Mouse (Mus musculus): Measurements from ENCODE around the gene Rela. TPM values are rescaled to one million over a fixed set of nuclear protein-coding genes. Genes with fewer than 3 reads are reported as not detected.
A peak's percentile ranks its signal among the peaks of the same experiment; 100 is the strongest.

The Rela gene
- total RNA-seq (2021) = 10 to 100 TPM; 18.1 to 19.8 TPM

GRCm38 (mm10) chr19:5637069-5638047 is at the start of gene Rela:
Gene Rela (plus strand): TSS chr19:5637483.
- intact Hi-C loops (cut with DNase I) = loop anchor here (5.0 kb wide), 1 partner anchor 70 kb away; the partner anchor contains the start of gene Ap5b1
- peak; percentile 90 to 95 for DNase-seq (ENCODE audit: low spot score in 2 of 2)

DNA sequence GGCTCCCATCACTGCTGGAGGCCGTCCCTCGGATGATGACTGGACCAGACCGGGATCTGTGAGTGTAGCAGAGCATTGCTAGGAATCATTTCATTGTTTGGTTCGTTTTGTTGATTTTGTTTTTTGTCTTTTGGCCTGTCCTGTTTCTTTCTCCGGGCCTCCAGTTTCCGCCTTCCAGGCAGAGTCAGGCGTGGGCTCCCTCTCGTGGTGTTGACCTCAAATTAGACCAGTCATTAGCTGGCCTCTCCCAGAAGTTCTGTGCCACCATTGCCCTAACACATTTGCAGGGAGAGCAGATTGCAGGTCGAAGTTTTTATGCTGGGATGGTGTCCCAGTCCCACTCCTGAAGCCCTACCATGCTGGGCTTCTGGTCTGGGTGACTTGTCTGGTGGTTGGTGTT is 48.1 kb upstream of the Rela start:
- intact Hi-C loops (cut with DNase I) = no loop called here

GRCm38 (mm10) chr19:5591888-5592287 is 45.4 kb upstream of the Rela start:
- intact Hi-C loops (cut with DNase I) = no loop called here
- DNase-seq (ENCODE audit: low spot score in 2 of 2) = no peak

More for the DNA sequence above, 48.1 kb upstream of the Rela start:
- no peak for DNase-seq (ENCODE audit: low spot score in 2 of 2)

GRCm38 (mm10) chr19:5599224-5599623 is 38.1 kb upstream of the Rela start:
- intact Hi-C loops (cut with DNase I) = no loop called here
- no peak for DNase-seq (ENCODE audit: low spot score in 2 of 2)

DNA sequence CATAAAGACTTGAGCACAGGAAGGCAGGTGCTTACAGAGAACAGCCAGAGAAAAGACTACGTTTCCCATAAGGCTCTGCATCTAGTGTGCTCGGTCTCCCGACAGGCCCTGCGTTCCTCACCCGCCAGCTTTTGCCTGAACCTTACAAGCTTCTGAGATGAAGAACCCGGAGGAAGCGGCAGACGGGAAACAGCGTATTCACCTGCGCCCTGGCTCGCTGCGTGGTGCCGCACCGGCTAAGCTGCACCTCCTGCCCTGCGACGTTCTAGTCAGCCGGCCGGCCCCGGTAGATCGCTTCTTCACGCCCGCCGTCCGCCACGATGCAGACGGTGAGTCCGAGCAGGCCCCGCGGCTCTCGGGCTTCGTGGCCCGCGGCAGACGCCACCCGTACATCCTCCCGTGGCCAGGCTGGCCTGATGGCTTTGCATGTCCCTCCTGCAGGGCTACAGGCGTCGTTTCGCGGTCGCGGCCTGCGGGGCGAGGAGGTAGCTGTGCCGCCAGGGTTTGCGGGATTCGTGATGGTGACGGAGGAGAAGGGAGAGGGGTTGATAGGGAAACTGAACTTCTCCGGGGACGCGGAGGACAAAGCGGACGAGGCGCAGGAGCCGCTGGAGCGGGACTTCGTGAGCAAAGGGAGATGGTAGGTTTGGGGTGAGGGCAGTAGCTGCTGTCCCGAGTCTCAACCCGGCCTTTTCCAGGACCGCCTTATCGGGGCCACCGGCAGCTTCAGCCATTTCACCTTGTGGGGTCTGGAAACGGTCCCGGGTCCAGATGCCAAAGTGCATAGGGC is 35.3 kb upstream of the Rela start, which contains the start of gene Rnaseh2c:
Rnaseh2c (plus strand) TSS at position 122 of the 790 bp plus-strand sequence.
- intact Hi-C loops (cut with DNase I) = no loop called here
- DNase-seq (ENCODE audit: low spot score in 2 of 2) = peak; percentile 81 to 84

DNA sequence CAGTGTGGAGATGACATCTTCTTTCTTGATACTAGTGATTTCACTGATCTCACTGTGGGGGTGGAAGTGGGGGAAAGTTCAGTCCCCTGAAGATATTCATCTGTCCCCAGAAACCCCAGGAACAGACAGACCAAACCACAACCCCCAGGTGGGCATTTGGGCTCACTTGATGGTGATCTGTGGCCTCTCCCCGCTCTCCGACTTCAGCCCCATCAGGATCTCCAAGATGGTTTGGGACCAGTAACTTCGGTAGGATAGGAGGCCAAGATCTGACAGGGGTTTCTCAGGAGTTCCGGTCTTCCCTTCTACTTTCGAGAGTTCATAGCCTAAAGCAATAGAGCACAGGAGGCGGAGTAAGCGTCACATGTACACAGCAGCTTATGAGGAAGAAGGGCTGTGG is 33.6 kb upstream of the Rela start:
- no peak for DNase-seq (ENCODE audit: low spot score in 2 of 2)
- intact Hi-C loops (cut with DNase I) = no loop called here

- intact Hi-C loops (cut with DNase I) = loop anchor here (5.0 kb wide), 1 partner anchor 42 kb away; no protein-coding TSS in a partner anchor
- DNase-seq (ENCODE audit: low spot score in 2 of 2) = peak; percentile 16 to 41
These were observed 32.2 kb upstream of the Rela start for GRCm38 (mm10) chr19:5605126-5605525.

DNA sequence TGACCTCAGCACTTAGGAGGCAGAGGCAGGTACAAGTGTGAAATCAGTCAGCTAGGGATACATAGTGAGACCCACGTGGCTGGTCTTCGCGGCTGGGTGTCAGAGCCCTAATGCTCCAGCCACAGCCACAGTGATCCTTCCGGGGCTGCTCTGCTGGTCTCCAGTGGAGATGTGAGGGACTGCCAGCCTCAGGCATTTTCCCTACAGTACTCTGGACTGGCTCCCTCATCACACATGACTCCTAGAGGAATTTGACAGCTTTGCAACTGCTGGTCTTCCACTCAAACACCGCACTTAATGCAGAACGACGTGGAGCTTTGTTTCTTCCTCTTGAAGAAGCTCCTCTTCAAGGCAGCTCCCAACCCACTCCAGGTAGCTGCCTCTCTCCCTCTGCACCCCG is 31.1 kb upstream of the Rela start:
- DNase-seq (ENCODE audit: low spot score in 2 of 2) = no peak
- intact Hi-C loops (cut with DNase I) = loop anchor here (5.0 kb wide), 1 partner anchor 41 kb away; no protein-coding TSS in a partner anchor

DNA sequence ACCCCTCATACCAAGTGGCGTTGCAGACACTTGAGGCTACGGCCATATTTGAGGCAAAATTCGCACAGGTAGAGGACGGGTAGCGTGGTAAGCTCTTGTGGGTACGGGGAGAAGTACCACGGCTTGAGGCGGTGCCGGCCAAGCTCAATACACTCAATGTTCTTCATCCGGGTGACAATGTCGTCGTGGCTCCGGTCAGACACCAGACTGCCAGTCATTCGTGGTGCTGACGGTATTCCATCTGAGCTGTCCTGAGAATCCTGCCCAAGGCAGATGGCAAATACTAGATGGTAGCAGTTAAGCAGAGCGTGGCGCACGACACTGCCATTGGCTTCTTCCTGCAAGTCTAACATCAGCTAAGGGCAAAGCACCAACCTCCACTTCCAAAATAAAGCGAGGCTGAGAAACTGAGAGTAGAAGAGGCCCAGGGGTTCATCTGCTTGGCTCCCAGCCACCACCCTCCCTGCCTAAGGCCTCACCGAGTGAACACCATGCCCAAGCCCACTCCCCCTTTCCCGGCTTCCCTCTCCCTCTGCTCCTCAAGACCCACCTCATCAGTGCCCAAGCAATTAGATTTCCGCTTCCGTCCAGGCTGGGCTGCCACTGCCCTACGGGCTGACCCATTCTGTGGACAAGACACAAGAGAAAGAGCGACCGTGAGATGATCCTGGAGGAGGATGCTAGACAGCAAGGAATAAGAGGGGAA is 29.4 kb upstream of the Rela start:
- no peak for DNase-seq (ENCODE audit: low spot score in 2 of 2)
- intact Hi-C loops (cut with DNase I) = loop anchor here (5.0 kb wide), 1 partner anchor 39 kb away; no protein-coding TSS in a partner anchor

- no peak for DNase-seq (ENCODE audit: low spot score in 2 of 2)
- intact Hi-C loops (cut with DNase I) = loop anchor here (5.0 kb wide), 1 partner anchor 39 kb away; no protein-coding TSS in a partner anchor
These were observed 28.6 kb upstream of the Rela start for GRCm38 (mm10) chr19:5608707-5609106.

DNA sequence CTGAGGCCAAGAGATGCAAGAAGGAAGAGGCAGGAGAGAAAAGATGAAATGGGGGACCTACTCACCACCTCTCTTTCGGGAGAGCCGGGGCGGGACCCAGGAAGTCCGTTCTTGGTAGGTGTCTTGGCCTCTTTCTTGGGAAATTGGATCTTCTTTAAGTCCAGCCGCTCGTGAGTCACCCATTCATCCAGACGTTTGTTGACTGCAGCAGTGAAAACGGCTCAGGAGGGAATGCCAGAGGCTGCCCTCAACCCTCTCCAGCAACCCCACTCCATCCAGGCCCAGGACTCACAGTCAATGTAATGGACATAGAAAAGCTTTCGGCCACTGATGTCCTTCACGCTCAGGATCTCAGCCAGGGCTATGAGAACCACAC is 28.1 kb upstream of the Rela start:
- intact Hi-C loops (cut with DNase I) = loop anchor here (5.0 kb wide), 1 partner anchor 38 kb away; no protein-coding TSS in a partner anchor
- no peak for DNase-seq (ENCODE audit: low spot score in 2 of 2)

GRCm38 (mm10) chr19:5609547-5610404 is 27.5 kb upstream of the Rela start, which contains the start of gene Kat5:
Gene Kat5 (minus strand): TSS chr19:5610237.
- peak; percentile 96 for DNase-seq (ENCODE audit: low spot score in 2 of 2)
- intact Hi-C loops (cut with DNase I) = loop anchor here (2.0 to 5.0 kb wide), 2 partner anchors 38 to 79 kb away; partner anchors contain the start of genes Map3k11 and Pcnx3

- intact Hi-C loops (cut with DNase I) = loop anchor here (2.0 kb wide), 1 partner anchor 77 kb away; the partner anchor contains the start of genes Map3k11 and Pcnx3
- no peak for DNase-seq (ENCODE audit: low spot score in 2 of 2)
These were observed 25.3 kb upstream of the Rela start for GRCm38 (mm10) chr19:5611973-5612372.

DNA sequence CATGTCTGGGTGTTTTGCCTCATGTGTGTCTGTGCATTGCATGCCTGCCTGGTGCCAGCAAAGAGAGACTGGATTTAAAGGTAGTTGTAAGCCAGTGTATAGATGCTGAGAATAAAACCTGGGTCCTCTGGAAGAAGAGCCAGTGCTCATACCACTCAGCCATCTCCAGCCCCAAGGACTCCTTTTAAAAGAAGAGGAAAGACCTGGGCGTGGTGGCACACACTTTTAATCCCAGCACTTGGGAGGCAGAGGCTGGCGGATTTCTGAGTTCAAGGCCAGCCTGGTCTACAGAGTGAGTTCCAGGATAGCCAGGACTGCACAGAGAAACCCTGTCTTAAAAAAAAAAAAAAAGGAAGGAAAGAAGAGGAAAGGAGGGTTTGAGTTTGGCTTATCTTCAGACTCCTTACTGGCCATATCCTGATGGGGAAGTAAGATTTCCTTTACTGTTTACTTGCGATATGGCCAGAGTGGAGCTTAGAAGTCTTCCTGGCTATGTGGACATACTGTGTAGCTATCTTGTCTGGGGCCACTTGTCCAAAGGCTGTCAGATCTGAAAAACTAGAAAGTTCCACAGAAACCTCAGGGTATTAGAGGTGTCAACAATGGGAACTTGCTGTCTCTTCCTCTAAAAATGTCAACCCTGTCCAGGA is 24.4 kb upstream of the Rela start:
- intact Hi-C loops (cut with DNase I) = no loop called here
- no peak for DNase-seq (ENCODE audit: low spot score in 2 of 2)

- intact Hi-C loops (cut with DNase I) = no loop called here
- no peak for DNase-seq (ENCODE audit: low spot score in 2 of 2)
These were observed 22.3 kb upstream of the Rela start for GRCm38 (mm10) chr19:5614953-5615352.

DNA sequence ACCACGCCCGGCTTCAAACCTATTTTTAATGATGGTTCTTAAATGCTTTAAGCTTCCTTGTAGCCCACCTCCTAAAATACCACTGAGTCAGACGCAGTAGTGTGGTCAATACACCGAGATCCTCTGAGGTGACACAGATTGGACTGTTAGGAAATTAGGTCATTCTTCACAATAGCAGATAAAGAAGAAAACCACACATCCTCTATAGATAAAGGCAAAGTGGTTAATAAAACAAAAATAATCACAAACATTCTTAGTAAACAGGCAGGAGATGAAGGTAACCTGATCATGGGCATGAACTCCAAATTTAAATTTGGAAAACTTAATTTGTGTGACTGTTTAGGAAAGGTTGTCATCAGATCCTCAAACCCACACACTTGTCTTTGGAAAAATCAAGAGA is 17.3 kb upstream of the Rela start:
- intact Hi-C loops (cut with DNase I) = loop anchor here (5.0 kb wide), 1 partner anchor 38 kb away; no protein-coding TSS in a partner anchor
- no peak for DNase-seq (ENCODE audit: low spot score in 2 of 2)

GRCm38 (mm10) chr19:5621884-5622283 is 15.4 kb upstream of the Rela start:
- intact Hi-C loops (cut with DNase I) = loop anchor here (5.0 kb wide), 1 partner anchor 40 kb away; no protein-coding TSS in a partner anchor
- no peak for DNase-seq (ENCODE audit: low spot score in 2 of 2)

- intact Hi-C loops (cut with DNase I) = no loop called here
- DNase-seq (ENCODE audit: low spot score in 2 of 2) = no peak
These were observed 12.0 kb upstream of the Rela start for GRCm38 (mm10) chr19:5625311-5625710.

All from left cerebral cortex, postnatal 36 days (tissue).